Mouse (Mus musculus): ENCODE data around the gene Prss21. TPM values are rescaled to one million over a fixed set of nuclear protein-coding genes. Genes with fewer than 3 reads are reported as not detected.
A peak's percentile ranks its signal among the peaks of the same experiment; 100 is the strongest.

The Prss21 gene
- polyA plus RNA-seq, 1 experiment from 2014 or later, result not detected

DNA sequence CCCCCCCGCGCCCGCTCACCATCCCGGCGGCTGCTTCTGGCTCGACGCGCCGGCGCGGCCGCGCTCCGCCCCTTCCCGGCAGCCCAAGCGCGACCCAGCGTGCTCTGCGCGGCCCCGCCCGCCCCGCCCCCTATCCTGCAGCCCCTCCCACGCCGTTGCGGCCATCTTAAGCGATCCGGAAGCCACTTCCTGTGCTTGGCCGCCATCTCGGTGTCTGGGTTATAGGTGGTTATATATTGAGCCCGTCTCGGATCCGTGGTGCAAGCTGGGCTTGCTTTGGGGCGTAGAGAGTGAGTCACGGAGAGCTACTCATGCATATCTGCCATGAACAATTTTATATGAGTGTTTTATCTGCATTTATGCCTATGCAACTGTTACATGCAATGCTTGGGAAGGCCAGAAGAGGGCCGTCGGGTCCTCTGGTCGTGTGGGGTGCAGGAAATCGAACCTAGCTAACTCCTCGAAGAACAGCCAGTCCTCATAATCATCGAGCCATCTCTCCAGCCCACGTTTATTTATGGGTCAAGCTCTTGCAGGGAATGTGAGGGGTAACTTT, 38.7 kb upstream of the Prss21 start, which contains the start of gene Elob:
Gene Elob (minus strand): TSS at position 73 of the 556 bp plus-strand sequence.
- Histone ChIP-seq H3K4me1 (ENCODE audit: control insufficient read depth, insufficient read depth, low read length) (peaks cover 12% of the 10 kb centered on the region), H3K36me3 (ENCODE audit: control insufficient read depth, insufficient read depth) (peaks cover 24% of the 10 kb centered on the region), H3K9ac (ENCODE audit: low read length) (peak within 1 kb of the TSS; percentile 94), H3K4me2 (ENCODE audit: low read depth, low read length) (peak within 1 kb of the TSS; percentile 92), H3K4me3 (ENCODE audit: low read length) (peak within 1 kb of the TSS; percentile 95), H3K9me3 (replicated peaks; ENCODE audit: control insufficient read depth, low read length) (peaks cover 5% of the 10 kb centered on the region; the same call in 1 of the 2 replicates), H3K27me3 (ENCODE audit: control insufficient read depth, insufficient read depth, low read length) (peaks cover 24% of the 10 kb centered on the region), H3K27ac (ENCODE audit: low read length) (peak within 1 kb of the TSS; percentile 96)
- ATAC-seq (replicated peaks; ENCODE audit: extremely low read depth, insufficient read depth, low FRiP score), result peak; percentile 94
- WGBS, result 1% methylated on average over 32 of the region's 42 CpGs

DNA sequence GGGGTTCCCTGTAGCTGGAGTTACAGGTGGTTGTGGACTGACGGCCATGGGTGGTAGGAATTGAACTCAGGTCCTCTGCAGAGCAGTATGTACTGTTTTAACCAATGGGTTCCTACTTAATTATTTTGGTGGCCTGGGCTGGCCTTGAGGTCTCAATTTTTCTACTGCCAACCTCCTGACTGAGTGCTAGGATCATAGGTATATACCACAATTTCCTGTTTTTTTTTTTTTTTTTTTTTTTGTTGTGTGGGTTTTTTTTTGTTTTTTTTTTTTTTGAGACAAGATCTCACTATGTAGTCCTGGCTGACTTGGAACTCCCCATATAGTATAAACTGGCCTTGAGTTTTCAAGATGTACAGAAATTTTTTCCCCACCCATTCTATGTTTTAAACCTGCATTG, 36.7 kb upstream of the Prss21 start:
- H3K36me3 ChIP-seq (ENCODE audit: control insufficient read depth, insufficient read depth), result peaks cover 11% of the 10 kb centered on the region
- peaks cover 12% of the 10 kb centered on the region for H3K4me1 ChIP-seq (ENCODE audit: control insufficient read depth, insufficient read depth, low read length)
- no peak for ATAC-seq (replicated peaks; ENCODE audit: extremely low read depth, insufficient read depth, low FRiP score)
- 91% methylated on average over 1 of the region's 1 CpGs for WGBS
- H3K9ac ChIP-seq (ENCODE audit: low read length), result no peak overlapping the region
- H3K9me3 ChIP-seq (replicated peaks; ENCODE audit: control insufficient read depth, low read length), result peaks cover 5% of the 10 kb centered on the region; the same call in 1 of the 2 replicates
- peaks cover 27% of the 10 kb centered on the region for H3K27me3 ChIP-seq (ENCODE audit: control insufficient read depth, insufficient read depth, low read length)
- no peak overlapping the region for H3K4me2 ChIP-seq (ENCODE audit: low read depth, low read length)
- H3K27ac ChIP-seq (ENCODE audit: low read length), result no peak overlapping the region
- H3K4me3 ChIP-seq (ENCODE audit: low read length), result no peak overlapping the region

DNA sequence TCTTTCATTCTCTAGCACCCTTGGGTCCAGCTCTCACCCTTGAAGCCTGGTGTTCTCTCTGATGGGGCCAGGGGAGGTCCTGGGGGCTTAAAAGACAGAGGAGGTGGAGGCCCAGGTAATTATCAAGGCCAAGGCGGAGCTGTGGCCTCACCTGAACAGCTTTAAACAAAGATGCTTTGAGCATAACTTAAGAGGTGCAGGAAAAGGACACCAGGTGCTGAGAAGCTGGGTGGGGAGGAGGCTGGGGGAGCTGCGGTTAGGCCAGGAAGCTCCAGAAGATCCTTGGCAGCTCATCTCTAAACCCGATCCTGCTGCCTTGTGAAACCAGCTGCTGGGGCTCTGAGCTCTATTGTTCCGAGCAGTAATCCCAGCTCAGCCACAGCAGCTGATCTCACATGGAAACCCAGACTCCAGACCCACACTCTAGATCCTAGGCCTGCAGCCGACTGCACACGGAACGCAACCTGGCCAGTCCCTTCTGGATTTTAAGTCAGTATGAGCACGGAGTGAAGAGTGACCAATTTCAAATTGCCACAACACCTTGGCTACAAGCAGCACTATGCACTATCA, 31.8 kb upstream of the Prss21 start, which contains the start of gene Prss33:
Gene Prss33 (minus strand): TSS at position 51 of the 570 bp plus-strand sequence.
- Histone ChIP-seq H3K27ac (ENCODE audit: low read length) (no peak within 1 kb of the TSS), H3K4me2 (ENCODE audit: low read depth, low read length) (no peak within 1 kb of the TSS), H3K27me3 (ENCODE audit: control insufficient read depth, insufficient read depth, low read length) (peaks cover 25% of the 10 kb centered on the region), H3K9me3 (replicated peaks; ENCODE audit: control insufficient read depth, low read length) (no peaks in the 10 kb centered on the region), H3K36me3 (ENCODE audit: control insufficient read depth, insufficient read depth) (no peaks in the 10 kb centered on the region), H3K9ac (ENCODE audit: low read length) (no peak within 1 kb of the TSS), H3K4me1 (ENCODE audit: control insufficient read depth, insufficient read depth, low read length) (no peaks in the 10 kb centered on the region), H3K4me3 (ENCODE audit: low read length) (no peak within 1 kb of the TSS)
- no peak for ATAC-seq (replicated peaks; ENCODE audit: extremely low read depth, insufficient read depth, low FRiP score)
- WGBS, result 75% methylated on average over 8 of the region's 8 CpGs

DNA sequence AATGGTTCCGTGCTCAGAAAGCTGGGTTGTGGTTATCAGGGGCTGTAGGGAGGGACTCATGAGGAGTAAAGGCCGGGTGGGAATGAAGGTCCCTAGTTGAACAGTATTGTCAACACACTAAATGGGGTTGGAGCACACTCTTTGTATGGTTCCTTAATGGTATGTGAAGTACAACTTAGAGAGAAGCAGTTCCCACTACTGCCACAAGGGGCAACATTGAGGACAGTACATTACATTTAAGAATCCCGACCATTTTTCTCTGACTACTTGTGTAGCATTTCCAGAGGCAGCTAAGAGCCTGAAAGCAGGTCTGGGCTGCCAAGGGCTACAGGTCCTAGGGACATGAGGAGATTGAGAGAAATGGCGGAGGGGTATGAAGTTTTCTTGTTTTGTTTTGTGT, 26.7 kb upstream of the Prss21 start:
- no peaks in the 10 kb centered on the region for H3K4me1 ChIP-seq (ENCODE audit: control insufficient read depth, insufficient read depth, low read length)
- ATAC-seq (replicated peaks; ENCODE audit: extremely low read depth, insufficient read depth, low FRiP score), result no peak
- H3K27ac ChIP-seq (ENCODE audit: low read length), result no peak overlapping the region
- H3K9ac ChIP-seq (ENCODE audit: low read length), result no peak overlapping the region
- no peaks in the 10 kb centered on the region for H3K36me3 ChIP-seq (ENCODE audit: control insufficient read depth, insufficient read depth)
- 31% methylated on average over 4 of the region's 4 CpGs for WGBS
- H3K4me2 ChIP-seq (ENCODE audit: low read depth, low read length), result no peak overlapping the region
- H3K4me3 ChIP-seq (ENCODE audit: low read length), result no peak overlapping the region
- no peaks in the 10 kb centered on the region for H3K9me3 ChIP-seq (replicated peaks; ENCODE audit: control insufficient read depth, low read length)
- no peaks in the 10 kb centered on the region; the same call in 1 of the 2 replicates for H3K27me3 ChIP-seq (ENCODE audit: control insufficient read depth, insufficient read depth, low read length)

DNA sequence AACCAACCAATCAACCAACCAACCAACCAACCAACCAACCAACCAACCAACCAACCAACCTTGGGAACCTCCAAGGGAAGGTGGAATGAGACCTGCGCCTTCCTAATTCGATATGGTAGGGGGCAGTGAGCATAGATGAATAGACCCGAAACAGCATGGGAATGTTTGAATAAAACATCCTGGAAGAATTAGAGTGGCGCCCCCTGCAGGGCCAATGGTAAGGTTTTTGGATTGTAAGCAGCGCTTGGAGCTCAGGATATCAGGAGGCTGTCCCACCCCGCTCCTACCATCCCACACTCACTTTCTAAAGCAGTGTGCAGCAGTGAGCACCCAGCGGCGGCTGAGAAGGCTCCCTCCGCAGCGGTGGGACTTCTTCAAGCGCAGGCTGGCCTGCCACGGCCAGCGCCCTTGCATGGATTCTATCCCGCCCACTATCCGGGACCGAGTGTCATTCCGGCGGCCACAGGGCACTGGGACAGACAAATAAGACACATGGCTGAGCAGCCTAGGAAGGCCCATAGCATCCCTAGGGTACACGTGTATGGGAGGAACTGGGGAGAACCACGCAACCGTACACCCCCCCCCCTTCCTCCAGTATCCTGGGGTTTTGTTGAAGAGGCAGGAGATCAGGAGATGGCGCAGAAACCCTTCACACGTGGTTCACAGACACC, 24.6 kb upstream of the Prss21 start:
- H3K36me3 ChIP-seq (ENCODE audit: control insufficient read depth, insufficient read depth), result no peaks in the 10 kb centered on the region
- H3K9me3 ChIP-seq (replicated peaks; ENCODE audit: control insufficient read depth, low read length), result no peaks in the 10 kb centered on the region
- no peaks in the 10 kb centered on the region; the same call in 1 of the 2 replicates for H3K27me3 ChIP-seq (ENCODE audit: control insufficient read depth, insufficient read depth, low read length)
- WGBS, result 41% methylated on average over 23 of the region's 23 CpGs
- H3K4me1 ChIP-seq (ENCODE audit: control insufficient read depth, insufficient read depth, low read length), result no peaks in the 10 kb centered on the region
- no peak overlapping the region for H3K9ac ChIP-seq (ENCODE audit: low read length)
- no peak overlapping the region for H3K27ac ChIP-seq (ENCODE audit: low read length)
- no peak for ATAC-seq (replicated peaks; ENCODE audit: extremely low read depth, insufficient read depth, low FRiP score)
- no peak overlapping the region for H3K4me3 ChIP-seq (ENCODE audit: low read length)
- H3K4me2 ChIP-seq (ENCODE audit: low read depth, low read length), result no peak overlapping the region

DNA sequence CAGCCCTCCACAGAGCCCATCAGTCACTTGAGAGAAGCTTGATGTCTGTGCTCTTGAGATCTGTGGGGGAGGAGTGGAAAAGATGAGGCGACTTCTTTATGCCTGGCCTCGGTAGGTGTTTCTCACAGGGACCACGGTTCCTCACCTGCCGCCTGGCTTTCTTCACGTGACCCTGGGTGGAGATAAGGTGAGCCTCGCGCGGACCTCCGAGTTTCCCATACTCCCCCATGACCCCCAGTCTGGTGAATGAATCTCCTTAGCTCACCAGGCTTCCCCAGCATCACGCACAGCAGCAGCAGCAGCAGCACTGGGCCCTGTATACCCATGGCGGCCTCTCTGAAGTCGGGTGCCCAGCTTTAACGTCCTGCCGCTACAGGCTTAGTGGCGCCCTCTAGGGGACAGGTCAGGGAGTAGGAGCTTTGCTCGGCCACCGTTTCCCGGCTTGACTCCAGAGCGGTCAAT, 24.0 kb upstream of the Prss21 start, which contains the start of the genes Prss32 and Prss41:
Gene Prss32 (plus strand): TSS at position 44 of the 462 bp plus-strand sequence.
Gene Prss41 (minus strand): TSS at position 361 of the 462 bp plus-strand sequence.
- WGBS, result 12% methylated on average over 19 of the region's 19 CpGs
- no peaks in the 10 kb centered on the region for H3K36me3 ChIP-seq (ENCODE audit: control insufficient read depth, insufficient read depth)
- H3K4me2 ChIP-seq (ENCODE audit: low read depth, low read length), result peak within 1 kb of the TSS; percentile 39
- H3K9me3 ChIP-seq (replicated peaks; ENCODE audit: control insufficient read depth, low read length), result no peaks in the 10 kb centered on the region
- H3K4me3 ChIP-seq (ENCODE audit: low read length), result peak within 1 kb of the TSS; percentile 5; the same call in 1 of the 2 replicates
- no peak within 1 kb of the TSS for H3K27ac ChIP-seq (ENCODE audit: low read length)
- H3K4me1 ChIP-seq (ENCODE audit: control insufficient read depth, insufficient read depth, low read length), result no peaks in the 10 kb centered on the region
- H3K9ac ChIP-seq (ENCODE audit: low read length), result no peak within 1 kb of the TSS
- no peaks in the 10 kb centered on the region; the same call in 1 of the 2 replicates for H3K27me3 ChIP-seq (ENCODE audit: control insufficient read depth, insufficient read depth, low read length)
- no peak for ATAC-seq (replicated peaks; ENCODE audit: extremely low read depth, insufficient read depth, low FRiP score)

DNA sequence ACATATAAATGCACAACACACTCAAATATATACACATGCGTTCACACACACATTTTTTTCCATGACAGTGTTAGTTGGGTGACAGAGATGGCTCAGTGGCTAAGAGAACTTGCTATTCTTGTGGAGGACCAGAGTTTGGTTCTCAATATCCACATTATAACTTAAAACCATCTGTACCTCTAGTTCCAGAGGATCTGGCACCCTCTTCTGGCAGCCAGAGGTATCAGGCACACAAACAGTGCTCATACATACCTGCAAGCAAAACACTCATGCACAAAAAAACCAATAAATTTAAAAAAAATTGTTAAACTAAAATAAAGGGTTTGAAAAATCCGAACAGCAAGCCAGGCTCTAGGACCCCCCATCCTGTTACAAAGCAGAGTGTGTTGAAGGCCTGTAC, 17.8 kb upstream of the Prss21 start:
- no peak overlapping the region for H3K27ac ChIP-seq (ENCODE audit: low read length)
- H3K36me3 ChIP-seq (ENCODE audit: control insufficient read depth, insufficient read depth), result no peaks in the 10 kb centered on the region
- ATAC-seq (replicated peaks; ENCODE audit: extremely low read depth, insufficient read depth, low FRiP score), result no peak
- no peak overlapping the region for H3K4me3 ChIP-seq (ENCODE audit: low read length)
- 65% methylated on average over 2 of the region's 2 CpGs for WGBS
- H3K9ac ChIP-seq (ENCODE audit: low read length), result no peak overlapping the region
- H3K9me3 ChIP-seq (replicated peaks; ENCODE audit: control insufficient read depth, low read length), result no peaks in the 10 kb centered on the region
- no peak overlapping the region for H3K4me2 ChIP-seq (ENCODE audit: low read depth, low read length)
- H3K4me1 ChIP-seq (ENCODE audit: control insufficient read depth, insufficient read depth, low read length), result peaks cover 6% of the 10 kb centered on the region; the same call in 1 of the 2 replicates
- H3K27me3 ChIP-seq (ENCODE audit: control insufficient read depth, insufficient read depth, low read length), result no peaks in the 10 kb centered on the region

DNA sequence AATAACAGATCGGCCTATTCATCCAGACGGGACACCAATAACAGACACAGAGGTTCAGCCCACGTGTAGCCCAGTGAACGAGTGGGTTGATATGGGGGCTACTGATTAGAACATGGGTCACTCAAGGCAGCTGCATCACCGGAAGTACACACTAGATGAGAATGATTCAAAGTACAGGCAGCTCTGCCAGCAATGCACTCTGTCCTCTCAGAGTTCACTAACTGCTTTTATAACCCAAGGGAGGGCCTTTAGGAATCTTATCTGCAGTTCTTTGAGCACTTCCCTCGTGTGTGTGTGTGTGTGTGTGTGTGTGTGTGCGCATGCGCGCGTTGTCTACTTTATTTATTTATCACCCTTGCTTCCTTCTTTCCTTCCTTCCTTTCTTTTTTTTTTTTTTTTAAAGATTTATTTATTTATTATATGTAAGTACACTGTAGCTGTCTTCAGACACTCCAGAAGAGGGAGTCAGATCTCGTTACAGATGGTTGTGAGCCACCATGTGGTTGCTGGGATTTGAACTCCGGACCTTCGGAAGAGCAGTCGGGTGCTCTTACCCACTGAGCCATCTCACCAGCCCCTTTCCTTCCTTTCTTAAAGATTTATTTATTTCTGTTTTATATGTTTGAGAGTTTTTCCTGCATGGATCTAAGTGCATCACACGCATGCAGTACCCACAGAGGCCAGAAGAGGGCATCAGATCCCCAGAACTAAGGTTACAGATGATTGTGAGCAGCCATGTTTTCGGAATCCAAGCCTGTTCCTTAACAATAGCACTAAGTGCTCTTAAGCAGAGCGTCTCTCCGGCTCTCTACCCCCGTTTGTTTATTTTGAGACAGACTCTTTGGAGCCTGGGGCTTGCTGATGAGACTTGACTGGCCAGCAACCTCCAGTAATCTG, 16.8 kb upstream of the Prss21 start:
- peaks cover 6% of the 10 kb centered on the region; the same call in 1 of the 2 replicates for H3K4me1 ChIP-seq (ENCODE audit: control insufficient read depth, insufficient read depth, low read length)
- no peak for ATAC-seq (replicated peaks; ENCODE audit: extremely low read depth, insufficient read depth, low FRiP score)
- no peak overlapping the region for H3K9ac ChIP-seq (ENCODE audit: low read length)
- no peaks in the 10 kb centered on the region for H3K36me3 ChIP-seq (ENCODE audit: control insufficient read depth, insufficient read depth)
- H3K27me3 ChIP-seq (ENCODE audit: control insufficient read depth, insufficient read depth, low read length), result no peaks in the 10 kb centered on the region
- H3K4me3 ChIP-seq (ENCODE audit: low read length), result no peak overlapping the region
- 43% methylated on average over 17 of the region's 19 CpGs for WGBS
- no peak overlapping the region for H3K27ac ChIP-seq (ENCODE audit: low read length)
- no peak overlapping the region for H3K4me2 ChIP-seq (ENCODE audit: low read depth, low read length)
- no peaks in the 10 kb centered on the region for H3K9me3 ChIP-seq (replicated peaks; ENCODE audit: control insufficient read depth, low read length)
